Mouse (Mus musculus) adrenal gland, postnatal 4 days (tissue): ENCODE measurements around the gene Prl2c1. TPM values are rescaled to one million over a fixed set of nuclear protein-coding genes. Genes with fewer than 3 reads are reported as not detected.
"Not testable (repeated sequence)": the region's sequence is repeated elsewhere in the genome, so short reads cannot be mapped to it uniquely, and the experiment has no call there.

Experiments used
- DNase-seq, 2 experiments: peaks; one replicate each; pipeline ENCODE4 v3.0.0; 2021 to 2022; ENCODE audit warnings: low spot score in 2 of 2, mixed read lengths in 2 of 2
- long read RNA-seq, 2 experiments: library from polyadenylated mRNA; stranded (forward); transcript quantifications; one replicate each; pipeline ENCODE4 v2.0.0; 2021
- total RNA-seq, 2 experiments: library from RNA; stranded (reverse); gene quantifications; 2 replicates each; pipeline ENCODE4 v1.2.3; 2021

Gene Prl2c1
- not detected for total RNA-seq
- long read RNA-seq, experiment 1: 0 reads
- long read RNA-seq, experiment 2: 0 reads

GRCm38 (mm10) chr13:27849042-27849441 lies at the start of gene Prl2c1:
TSS of gene Prl2c1 (plus strand) at chr13:27849342.
- no peak for DNase-seq

DNA sequence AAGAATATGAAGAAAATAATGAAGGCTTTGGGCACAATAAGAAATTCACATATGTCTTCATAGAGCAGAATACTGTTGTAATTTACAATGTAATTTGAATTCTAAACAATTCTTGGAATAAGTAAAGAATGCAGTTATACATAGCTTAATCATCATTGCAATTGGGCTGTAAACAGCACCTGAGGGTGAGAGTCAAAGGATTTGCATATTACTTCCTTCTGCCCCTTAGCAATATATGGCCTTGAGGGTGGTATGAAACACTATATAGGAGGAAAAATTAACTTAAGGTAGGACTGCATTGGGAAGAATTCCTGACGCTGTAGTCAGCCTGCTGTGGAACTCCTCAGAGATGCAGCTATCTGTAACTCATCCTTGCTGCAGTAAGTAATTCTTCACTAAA lies 47.8 kb upstream of the Prl2c1 start, which contains the start of gene Prl2a1:
Gene Prl2a1 (plus strand): TSS at position 301 of the 400 bp plus-strand sequence.
- DNase-seq: no peak

GRCm38 (mm10) chr13:27802765-27803164 lies 46.4 kb upstream of the Prl2c1 start:
- no peak for DNase-seq

- DNase-seq: not testable (repeated sequence)
Measured at GRCm38 (mm10) chr13:27904236-27904635, 55.1 kb downstream of the Prl2c1 start.

Other genes with a start within 250 kb of the Prl2c1 start
- not detected for gene Prl7b1, start 238.8 kb upstream of the Prl2c1 start, total RNA-seq
- not detected for gene Prl7a1, start 206.8 kb upstream of the Prl2c1 start, total RNA-seq
- gene Prl7a2, start 181.3 kb upstream of the Prl2c1 start, total RNA-seq: not detected
- not detected for gene Prl7d1, start 132.6 kb upstream of the Prl2c1 start, total RNA-seq
- gene Prl7c1, start 68.5 kb upstream of the Prl2c1 start, total RNA-seq: not detected
- gene Prl2a1, start 47.7 kb upstream of the Prl2c1 start, total RNA-seq: not detected
- not detected for gene Prl4a1, start 166.9 kb downstream of the Prl2c1 start, total RNA-seq